Mouse (Mus musculus) CH12.LX (cell line): ENCODE data around the gene Spata18. TPM values are rescaled to one million over a fixed set of nuclear protein-coding genes. Genes with fewer than 3 reads are reported as not detected.

Experiments
- DNase-seq: peaks from one replicate; pipeline ENCODE4 v3.0.0-alpha.2; 2013; ENCODE audit errors: extremely low read depth
- H3K27ac ChIP-seq: 2 replicates; pipeline ENCODE4 v1.5.1; 2012; ENCODE audit warnings: low read depth, mild to moderate bottlenecking, control low read depth, moderate library complexity; ENCODE audit not compliant: insufficient read depth
- H3K27me3 ChIP-seq: replicated peaks from 2 replicates; pipeline ENCODE3; 2012; ENCODE audit warnings: inconsistent platforms
- H3K36me3 ChIP-seq, 2 experiments: replicated peaks in 1 of 2; 2 replicates each; pipeline versions ENCODE3 to v1.6.1; 2012; ENCODE audit warnings: inconsistent platforms in 1 of 2, low read length in 1 of 2, mild to moderate bottlenecking in 1 of 2, mixed read lengths in 1 of 2, moderate library complexity in 1 of 2; ENCODE audit not compliant: control insufficient read depth in 1 of 2, insufficient read depth in 1 of 2
- H3K4me1 ChIP-seq, 2 experiments: 2 replicates each; pipeline ENCODE4 v1.6.1; 2012; ENCODE audit warnings: inconsistent platforms in 1 of 2, moderate library complexity in 1 of 2; ENCODE audit not compliant: insufficient read depth in 2 of 2, control insufficient read depth in 1 of 2
- H3K4me2 ChIP-seq: 2 replicates; pipeline ENCODE4 v1.6.1; 2012; ENCODE audit warnings: low read depth, mild to moderate bottlenecking, control low read depth; ENCODE audit not compliant: poor library complexity, insufficient read depth, severe bottlenecking
- H3K4me3 ChIP-seq, 3 experiments: fragments of 150-350 bp in 1 of 3; sonication (generic) in 1 of 3; replicated peaks in 1 of 3; 2 replicates each; pipeline versions ENCODE3 to v1.5.1; 2011 to 2012; ENCODE audit warnings: low read depth in 2 of 3, low read length in 2 of 3, mild to moderate bottlenecking in 2 of 3, moderate library complexity in 2 of 3, control low read depth in 1 of 3, improper control_type of control experiment in 1 of 3, inconsistent platforms in 1 of 3, mixed read lengths in 1 of 3; ENCODE audit not compliant: poor library complexity in 1 of 3
- H3K79me2 ChIP-seq: replicated peaks from 2 replicates; pipeline ENCODE4 v1.6.1; 2012; ENCODE audit warnings: mild to moderate bottlenecking, moderate library complexity; ENCODE audit not compliant: control insufficient read depth, poor library complexity, insufficient read depth, severe bottlenecking; ENCODE audit errors: extremely low read depth
- H3K9ac ChIP-seq: 2 replicates; pipeline ENCODE4 v1.6.1; 2012; ENCODE audit warnings: low read depth, mild to moderate bottlenecking, control low read depth, moderate library complexity; ENCODE audit not compliant: insufficient read depth
- H3K9me3 ChIP-seq: replicated peaks from 2 replicates; pipeline ENCODE3; 2012; ENCODE audit warnings: low read length, inconsistent platforms, mixed read lengths
- CHD2 ChIP-seq: IDR thresholded peaks from 2 replicates; pipeline ENCODE4 v1.6.1; 2011; ENCODE audit warnings: low read length, improper control_type of control experiment
- E2F4 ChIP-seq: IDR thresholded peaks from 2 replicates; pipeline ENCODE4 v1.6.1; 2011; ENCODE audit warnings: low read depth, low read length, improper control_type of control experiment; ENCODE audit not compliant: insufficient replicate concordance
- ELF1 ChIP-seq: IDR thresholded peaks from 2 replicates; pipeline ENCODE4 v1.6.1; 2014; ENCODE audit warnings: low read depth, mild to moderate bottlenecking, inconsistent platforms, low read length, improper control_type of control experiment
- ETS1 ChIP-seq: conservative IDR thresholded peaks from 2 replicates; pipeline ENCODE4 v1.6.1; 2012; ENCODE audit warnings: low read depth, mild to moderate bottlenecking, inconsistent platforms, low read length, improper control_type of control experiment, moderate library complexity
- MAX ChIP-seq: IDR thresholded peaks from 2 replicates; pipeline ENCODE4 v1.6.1; 2011; ENCODE audit warnings: low read length, improper control_type of control experiment
- MAZ ChIP-seq: IDR thresholded peaks from 2 replicates; pipeline ENCODE4 v1.6.1; 2012; ENCODE audit warnings: low read depth, mild to moderate bottlenecking, inconsistent platforms, low read length, improper control_type of control experiment, moderate library complexity
- MEF2A ChIP-seq: IDR thresholded peaks from 2 replicates; pipeline ENCODE4 v1.6.1; 2014; ENCODE audit warnings: low read depth, mild to moderate bottlenecking, inconsistent platforms, low read length, improper control_type of control experiment, borderline replicate concordance
- MXI1 ChIP-seq: IDR thresholded peaks from 2 replicates; pipeline ENCODE4 v1.6.1; 2011; ENCODE audit warnings: mild to moderate bottlenecking, low read depth, low read length, improper control_type of control experiment
- NELFE ChIP-seq: IDR thresholded peaks from 2 replicates; pipeline ENCODE4 v1.6.1; 2011; ENCODE audit warnings: low read depth, low read length, improper control_type of control experiment
- NRF1 ChIP-seq: IDR thresholded peaks from 2 replicates; pipeline ENCODE4 v1.6.1; 2014; ENCODE audit warnings: low read depth, mild to moderate bottlenecking, inconsistent platforms, low read length, improper control_type of control experiment, moderate library complexity
- PAX5 ChIP-seq: IDR thresholded peaks from 2 replicates; pipeline ENCODE4 v1.6.1; 2012; ENCODE audit warnings: low read length, inconsistent platforms, mixed read lengths
- POLR2AphosphoS2 ChIP-seq: IDR thresholded peaks from 2 replicates; pipeline ENCODE4 v1.6.1; 2011; ENCODE audit warnings: low read depth, low read length, improper control_type of control experiment
- SIN3A ChIP-seq: IDR thresholded peaks from 2 replicates; pipeline ENCODE4 v1.6.1; 2012; ENCODE audit warnings: low read length, improper control_type of control experiment, inconsistent platforms
- SMC3 ChIP-seq: IDR thresholded peaks from 2 replicates; pipeline ENCODE4 v1.6.1; 2011; ENCODE audit warnings: low read depth, low read length, improper control_type of control experiment
- TBP ChIP-seq: conservative IDR thresholded peaks from 2 replicates; pipeline ENCODE4 v1.6.1; 2011; ENCODE audit warnings: low read depth, low read length, improper control_type of control experiment
- TCF12 ChIP-seq: IDR thresholded peaks from 2 replicates; pipeline ENCODE4 v1.6.1; 2014; ENCODE audit warnings: low read depth, mild to moderate bottlenecking, inconsistent platforms, low read length, improper control_type of control experiment
- USF2 ChIP-seq: conservative IDR thresholded peaks from 2 replicates; pipeline ENCODE4 v1.6.1; 2011; ENCODE audit warnings: low read depth, low read length, improper control_type of control experiment
- ZKSCAN1 ChIP-seq: IDR thresholded peaks from 2 replicates; pipeline ENCODE4 v1.6.1; 2012; ENCODE audit warnings: low read depth, inconsistent platforms, low read length, improper control_type of control experiment, borderline replicate concordance
- ZMIZ1 ChIP-seq: IDR thresholded peaks from 2 replicates; pipeline ENCODE4 v1.6.1; 2012; ENCODE audit warnings: low read depth, mild to moderate bottlenecking, inconsistent platforms, low read length, improper control_type of control experiment
- ZNF384 ChIP-seq: IDR thresholded peaks from 2 replicates; pipeline ENCODE4 v1.6.1; 2012; ENCODE audit warnings: low read depth, low read length, improper control_type of control experiment, inconsistent platforms
- dilution Hi-C: fragments of 300-500 bp; cut with MboI; formaldehyde crosslinking; loops from 2 replicates; pipeline ENCODE4 v1.14.3; 2020; ENCODE audit warnings: low sequenced_read_pairs; ENCODE audit not compliant: extremely low pct_unique_long_range_greater_than_20kb, extremely low pct_ligation_motif_present
- in situ Hi-C: fragments of 300-500 bp; cut with MboI; formaldehyde crosslinking; loops from 3 replicates; pipeline ENCODE4 v1.14.3; 2019; ENCODE audit warnings: low sequenced_read_pairs, low pct_ligation_motif_present, low pct_unique_long_range_greater_than_20kb, mixed read lengths
- polyA plus RNA-seq: library from polyadenylated mRNA; unstranded; fragments of >175 nt; gene quantifications from 2 replicates; pipeline ENCODE4 v1.2.1, GENCODE M21; 2012; ENCODE audit warnings: low read depth; ENCODE audit not compliant: insufficient read length
- total RNA-seq, 2 experiments: library from RNA; depleted of rRNA; stranded (reverse); fragments of 300-350 nt in 1 of 2; fragments of >200 nt in 1 of 2; gene quantifications; 2 replicates each; pipeline ENCODE4 v1.2.3; 2012 to 2014

Gene Spata18
- total and polyA plus RNA-seq, 3 experiments, result not detected

GRCm38 (mm10) chr5:73604542-73604941 is 46.6 kb upstream of the Spata18 start:
- TF ChIP-seq MAZ, result no peak
- no peak for TF ChIP-seq ZNF384
- TF ChIP-seq MXI1, result no peak
- no peak for TF ChIP-seq PAX5
- no peak for TF ChIP-seq MAX
- TF ChIP-seq USF2, result no peak
- no peak for TF ChIP-seq ELF1
- TF ChIP-seq E2F4, result no peak
- no peak for TF ChIP-seq NELFE
- no peak for TF ChIP-seq ETS1
- no peak for TF ChIP-seq TCF12
- TF ChIP-seq ZKSCAN1, result no peak
- no peaks in the 10 kb centered on the region for H3K79me2 ChIP-seq
- no peaks in the 10 kb centered on the region for H3K9me3 ChIP-seq
- H3K27me3 ChIP-seq, result no peaks in the 10 kb centered on the region
- H3K27ac ChIP-seq, result no peak overlapping the region
- in situ Hi-C loops (no loop called here), dilution Hi-C loops (no loop called here)
- H3K9ac ChIP-seq, result no peak overlapping the region
- H3K4me1 ChIP-seq, result peaks cover 0 to under 1% of the 10 kb centered on the region in 2 experiments; a peak in 2 of 4 replicates
- H3K4me3 ChIP-seq, result no peak overlapping the region
- no peaks in the 10 kb centered on the region for H3K36me3 ChIP-seq
- no peak overlapping the region for H3K4me2 ChIP-seq
- DNase-seq, result no peak

GRCm38 (mm10) chr5:73604964-73605363 is 46.2 kb upstream of the Spata18 start:
- peaks cover 1% of the 10 kb centered on the region for H3K9me3 ChIP-seq
- no peak overlapping the region for H3K4me2 ChIP-seq
- H3K36me3 ChIP-seq, result no peaks in the 10 kb centered on the region
- H3K4me1 ChIP-seq, result no peaks in the 10 kb centered on the region
- no peaks in the 10 kb centered on the region for H3K79me2 ChIP-seq
- in situ Hi-C loops, result no loop called here
- H3K4me3 ChIP-seq, result no peak overlapping the region
- H3K27me3 ChIP-seq, result no peaks in the 10 kb centered on the region
- dilution Hi-C loops, result no loop called here
- TF ChIP-seq E2F4 (no peak), TBP (no peak), ETS1 (no peak), PAX5 (no peak), ZMIZ1 (no peak), NRF1 (no peak), MAX (no peak), POLR2AphosphoS2 (no peak), SIN3A (no peak), MEF2A (no peak), NELFE (no peak), CHD2 (no peak), USF2 (no peak), MXI1 (no peak), SMC3 (no peak)
- TF ChIP-seq, all 38 proteins: peak for 0
- DNase-seq, result no peak
- H3K9ac ChIP-seq, result no peak overlapping the region
- no peak overlapping the region for H3K27ac ChIP-seq
